Mouse (Mus musculus) layer of hippocampus, adult 2 months (tissue): Measurements from ENCODE around the gene Phyhipl. TPM values are rescaled to one million over a fixed set of nuclear protein-coding genes. Genes with fewer than 3 reads are reported as not detected.
A peak's percentile ranks its signal among the peaks of the same experiment; 100 is the strongest.

ENCODE experiments used
- DNase-seq, 2 experiments: peaks; one replicate each; pipeline ENCODE4 v3.0.0; 2022; ENCODE audit warnings: low spot score in 2 of 2
- H3K27ac ChIP-seq: fragments of 200-600 bp; 2 replicates; pipeline ENCODE4 v1.8.1; 2022
- H3K4me3 ChIP-seq: fragments of 200-600 bp; 2 replicates; pipeline ENCODE4 v1.8.1; 2022; ENCODE audit warnings: mild to moderate bottlenecking
- CTCF ChIP-seq: fragments of 200-600 bp; conservative IDR thresholded peaks from 2 replicates; pipeline ENCODE4 v1.8.1; 2022; ENCODE audit warnings: antibody characterized with exemption, mild to moderate bottlenecking, moderate library complexity
- total RNA-seq, 2 experiments: library from RNA; stranded (reverse); gene quantifications; 2 replicates each; pipeline ENCODE4 v1.2.3; 2021

Gene Phyhipl
- total RNA-seq, 2 experiments from 2014 or later: 185 to 189 TPM

GRCm38 (mm10) chr10:70539251-70539650 is 116.5 kb downstream of the Phyhipl start:
- TF ChIP-seq CTCF: no peak
- Histone ChIP-seq H3K4me3 (no peak overlapping the region), H3K27ac (peak overlapping the region; percentile 43; the same call in 1 of the 2 replicates)
- no peak for DNase-seq

- no peak for DNase-seq
- no peak overlapping the region for H3K4me3 ChIP-seq
- no peak for TF ChIP-seq CTCF
- H3K27ac ChIP-seq: peak overlapping the region; percentile 49
Measured at GRCm38 (mm10) chr10:70537694-70538093, 118.1 kb downstream of the Phyhipl start.

- Histone ChIP-seq H3K4me3 (no peak overlapping the region), H3K27ac (peak overlapping the region; percentile 95; the same call in 1 of the 2 replicates)
- DNase-seq: peak in 1 of 2 experiments; percentile 8
- TF ChIP-seq CTCF: no peak
Measured at GRCm38 (mm10) chr10:70535401-70535800, 120.4 kb downstream of the Phyhipl start.

GRCm38 (mm10) chr10:70534571-70534970 is 121.2 kb downstream of the Phyhipl start:
- peak in 1 of 2 experiments; percentile 8 for DNase-seq
- TF ChIP-seq CTCF: no peak
- peak overlapping the region; percentile 95 for H3K27ac ChIP-seq
- no peak overlapping the region for H3K4me3 ChIP-seq

GRCm38 (mm10) chr10:70533986-70534385 is 121.8 kb downstream of the Phyhipl start:
- no peak for DNase-seq
- Histone ChIP-seq H3K4me3 (no peak overlapping the region), H3K27ac (peak overlapping the region; percentile 95)
- TF ChIP-seq CTCF: no peak

GRCm38 (mm10) chr10:70533301-70533781 is 122.4 kb downstream of the Phyhipl start:
- peak in 1 of 2 experiments; percentile 21 for DNase-seq

GRCm38 (mm10) chr10:70532249-70532648 is 123.5 kb downstream of the Phyhipl start:
- TF ChIP-seq CTCF: no peak
- no peak overlapping the region for H3K4me3 ChIP-seq
- peak; percentile 44 to 59 for DNase-seq
- peak overlapping the region; percentile 95 for H3K27ac ChIP-seq

More at GRCm38 (mm10) chr10:70533301-70533781, 122.4 kb downstream of the Phyhipl start:
- peak overlapping the region; percentile 95 for H3K27ac ChIP-seq
- H3K4me3 ChIP-seq: peak overlapping the region; percentile 20; the same call in 1 of the 2 replicates
- peak; percentile 59 for TF ChIP-seq CTCF

GRCm38 (mm10) chr10:70530185-70530823 is 125.5 kb downstream of the Phyhipl start:
- no peak overlapping the region for H3K4me3 ChIP-seq
- H3K27ac ChIP-seq: peak overlapping the region; percentile 79
- no peak for DNase-seq
- no peak for TF ChIP-seq CTCF

- no peak for TF ChIP-seq CTCF
- H3K4me3 ChIP-seq: peak overlapping the region; percentile 53
- DNase-seq: peak in 1 of 2 experiments; percentile 13
- H3K27ac ChIP-seq: peak overlapping the region; percentile 92
Measured at GRCm38 (mm10) chr10:70521379-70521778, 134.4 kb downstream of the Phyhipl start.

- no peak for TF ChIP-seq CTCF
Measured at GRCm38 (mm10) chr10:70520143-70521131, 135.3 kb downstream of the Phyhipl start.

GRCm38 (mm10) chr10:70519640-70520099 is 136.1 kb downstream of the Phyhipl start:
- DNase-seq: peak in 1 of 2 experiments; percentile 28
- Histone ChIP-seq H3K27ac (peak overlapping the region; percentile 92), H3K4me3 (peak overlapping the region; percentile 53)
- no peak for TF ChIP-seq CTCF

More at GRCm38 (mm10) chr10:70520143-70521131, 135.3 kb downstream of the Phyhipl start:
- peak; percentile 37 to 46 for DNase-seq
- H3K27ac ChIP-seq: peak overlapping the region; percentile 92
- H3K4me3 ChIP-seq: peak overlapping the region; percentile 53

GRCm38 (mm10) chr10:70516661-70517060 is 139.1 kb downstream of the Phyhipl start:
- peak overlapping the region; percentile 24; the same call in 1 of the 2 replicates for H3K27ac ChIP-seq
- DNase-seq: peak in 1 of 2 experiments; percentile 9

More at GRCm38 (mm10) chr10:70516661-70517060, 139.1 kb downstream of the Phyhipl start:
- no peak overlapping the region for H3K4me3 ChIP-seq
- no peak for TF ChIP-seq CTCF
